Mouse (Mus musculus) adrenal gland, postnatal 25 days (tissue): ENCODE results near the gene Rabgap1l. TPM values are rescaled to one million over a fixed set of nuclear protein-coding genes. Genes with fewer than 3 reads are reported as not detected.
"Not testable (repeated sequence)": the region's sequence is repeated elsewhere in the genome, so short reads cannot be mapped to it uniquely, and the experiment has no call there.

Experiments
- DNase-seq: peaks from one replicate; pipeline ENCODE4 v3.0.0; 2021; ENCODE audit warnings: mixed read lengths
- total RNA-seq: library from RNA; stranded (reverse); gene quantifications from 2 replicates; pipeline ENCODE4 v1.2.3, GENCODE M21; 2021

Rabgap1l gene
- total RNA-seq, 1 experiment from 2014 or later: 30.0 TPM

- no peak for DNase-seq
Measured at GRCm38 (mm10) chr1:160485731-160486130, 307.3 kb downstream of the Rabgap1l start.

GRCm38 (mm10) chr1:160485028-160485427 lies 308.0 kb downstream of the Rabgap1l start:
- no peak for DNase-seq

DNA sequence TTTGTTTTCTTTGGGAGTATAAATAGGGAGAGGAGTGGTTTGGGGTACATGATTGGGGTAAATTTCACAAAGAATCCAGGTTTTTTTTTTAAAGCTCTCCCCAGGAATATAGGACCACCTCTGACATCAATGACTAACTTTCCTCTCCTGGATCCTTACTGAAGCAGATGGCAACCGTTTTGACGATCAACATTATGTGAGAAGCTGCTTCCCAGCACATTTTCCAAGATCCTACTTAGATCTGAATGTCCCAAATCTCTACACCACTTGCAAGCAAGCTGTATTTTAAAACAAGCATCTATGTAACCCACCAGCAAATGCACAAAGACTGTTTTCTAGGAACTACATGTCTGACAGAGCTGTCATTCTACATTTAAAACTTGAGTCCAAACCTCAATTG lies 311.4 kb downstream of the Rabgap1l start:
- no peak for DNase-seq

GRCm38 (mm10) chr1:160467443-160467842 lies 325.6 kb downstream of the Rabgap1l start:
- DNase-seq: no peak

DNA sequence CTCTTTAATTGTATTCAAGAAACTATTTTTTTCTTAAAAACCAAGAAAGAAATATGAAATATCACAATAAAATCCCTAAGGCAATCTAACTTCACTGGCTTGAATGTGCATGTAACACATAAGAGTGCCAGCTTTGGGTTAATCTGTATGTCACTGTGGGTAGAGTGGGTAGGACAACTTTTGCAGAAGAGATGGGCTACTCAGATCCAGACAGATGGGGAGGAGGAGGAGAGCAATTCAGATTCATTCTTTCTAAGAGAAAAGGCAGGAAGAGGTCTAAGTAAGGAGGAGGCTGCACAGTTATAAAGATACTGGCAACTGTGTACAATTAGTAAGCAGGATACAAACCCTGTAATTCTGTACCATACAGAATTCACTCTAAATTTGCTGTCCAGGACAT lies 327.8 kb downstream of the Rabgap1l start:
- no peak for DNase-seq

GRCm38 (mm10) chr1:160464148-160464547 lies 328.9 kb downstream of the Rabgap1l start:
- DNase-seq: no peak

DNA sequence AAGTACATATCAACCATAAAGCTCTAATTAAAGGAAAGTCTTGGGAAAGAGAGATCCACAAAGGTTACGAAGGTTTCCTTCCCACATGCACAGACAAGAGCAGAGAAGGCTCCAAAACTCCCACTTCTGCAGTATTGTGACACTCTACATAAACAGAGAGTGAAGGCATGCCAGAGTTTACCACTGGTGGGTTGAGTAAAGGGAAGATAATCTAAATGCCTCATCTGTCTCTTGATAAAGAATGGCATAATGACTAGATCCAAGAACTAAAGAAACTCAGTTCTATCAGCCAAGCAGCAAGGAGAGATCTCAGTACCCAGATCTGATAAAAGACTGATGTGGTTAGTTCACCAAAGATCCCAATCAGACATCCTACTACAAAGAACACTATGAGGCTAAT lies 332.7 kb downstream of the Rabgap1l start:
- no peak for DNase-seq

DNA sequence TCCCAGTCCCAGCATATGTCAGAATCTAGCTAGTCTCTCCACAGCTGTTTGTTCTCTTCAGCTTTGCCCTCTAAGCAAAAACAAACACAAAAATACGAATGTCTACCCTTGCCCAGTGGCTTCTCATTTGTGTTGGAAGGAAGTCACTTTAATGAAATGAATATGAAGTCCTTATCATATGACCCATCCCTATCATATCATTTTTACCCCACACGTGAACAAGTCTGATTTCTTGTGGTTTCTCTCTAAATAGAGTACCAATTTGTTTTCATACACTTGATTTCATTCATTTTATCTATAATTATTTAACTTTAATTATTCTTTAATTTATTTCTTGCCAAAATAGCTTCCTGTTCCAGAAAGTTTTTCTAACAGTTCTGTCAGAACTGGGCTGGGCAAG lies 341.3 kb downstream of the Rabgap1l start:
- DNase-seq: no peak

DNA sequence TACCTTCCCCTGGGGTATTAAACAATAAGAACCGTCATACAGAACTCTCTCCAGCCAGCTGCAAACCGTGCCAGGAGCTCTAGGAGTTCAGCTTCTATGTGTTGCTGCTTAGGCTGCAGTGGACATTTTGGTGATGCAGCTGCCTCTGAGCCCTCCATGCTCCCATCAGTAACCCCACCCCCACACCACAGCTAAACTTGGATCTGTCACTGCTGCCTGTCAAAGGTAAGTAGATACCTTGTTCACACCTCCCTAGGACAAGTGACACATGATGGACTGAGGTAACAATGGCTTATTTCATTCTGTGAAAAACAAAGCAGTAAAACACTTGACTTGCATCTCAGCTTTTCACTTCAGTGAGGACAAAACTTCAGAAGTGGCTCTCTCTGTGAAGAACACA lies 344.3 kb downstream of the Rabgap1l start:
- no peak for DNase-seq

DNA sequence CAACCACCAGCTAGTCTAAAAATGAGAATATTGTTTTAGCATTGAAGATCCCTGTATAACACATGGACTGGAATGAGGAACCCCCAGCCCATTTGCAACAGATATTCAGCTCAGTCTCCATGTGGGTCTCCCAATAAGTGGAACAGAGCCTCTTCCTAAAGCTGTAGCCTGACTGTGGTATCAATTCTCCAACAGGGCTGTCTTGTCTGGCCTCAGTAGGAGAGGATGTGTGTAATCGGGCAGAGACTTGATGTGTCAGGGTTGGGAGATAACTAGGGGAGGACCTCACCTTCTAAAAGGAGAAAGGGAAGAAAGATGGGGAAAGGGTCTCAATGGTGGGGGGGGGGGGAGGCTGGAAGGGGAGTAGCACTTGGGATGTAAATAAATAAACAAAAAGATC lies 346.2 kb downstream of the Rabgap1l start:
- no peak for DNase-seq

GRCm38 (mm10) chr1:160443506-160443905 lies 349.5 kb downstream of the Rabgap1l start:
- DNase-seq: no peak

- no peak for DNase-seq
Measured at GRCm38 (mm10) chr1:160441679-160442078, 351.3 kb downstream of the Rabgap1l start.

DNA sequence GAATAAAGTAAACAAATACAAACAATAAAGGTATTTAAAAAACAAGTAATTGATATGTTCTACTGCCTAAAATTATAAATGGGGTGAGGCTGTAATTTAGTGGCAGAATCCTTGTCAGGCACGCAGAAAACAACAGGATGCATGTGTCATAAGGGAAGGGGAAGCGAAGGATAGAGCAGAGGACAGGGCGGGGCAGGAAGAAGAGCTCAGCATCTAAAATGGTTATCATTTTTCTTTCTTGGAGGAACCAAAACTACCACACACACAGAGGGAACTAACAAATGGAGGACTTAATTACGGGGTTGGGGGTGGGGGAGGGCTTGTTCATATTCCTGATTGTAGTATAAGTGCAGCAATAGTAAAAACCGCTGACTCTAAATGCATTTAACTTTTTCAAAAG lies 351.9 kb downstream of the Rabgap1l start:
- no peak for DNase-seq

DNA sequence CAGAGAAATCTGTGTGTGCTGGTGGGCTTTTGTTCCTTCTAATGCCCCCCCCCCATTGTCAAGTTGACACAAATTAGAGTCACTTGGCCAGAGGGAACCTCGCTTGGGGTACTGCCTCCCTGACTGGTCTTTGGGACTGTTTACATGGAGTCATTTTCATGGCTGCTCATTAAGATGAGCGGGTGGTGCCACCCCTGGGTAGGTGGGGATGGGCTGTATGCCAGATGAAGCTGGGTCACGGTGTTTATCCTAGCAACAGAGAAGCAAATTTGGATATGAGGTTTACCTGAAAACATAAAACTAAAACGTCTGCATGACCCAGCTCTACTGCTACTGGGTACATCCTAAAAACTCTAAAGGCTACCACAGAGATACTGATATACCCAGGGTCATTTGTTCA lies 354.2 kb downstream of the Rabgap1l start:
- DNase-seq: no peak

GRCm38 (mm10) chr1:160417196-160417854 lies 375.7 kb downstream of the Rabgap1l start:
- DNase-seq: no peak

GRCm38 (mm10) chr1:160410822-160411221 lies 382.2 kb downstream of the Rabgap1l start:
- DNase-seq: no peak

GRCm38 (mm10) chr1:160409689-160410088 lies 383.3 kb downstream of the Rabgap1l start:
- not testable (repeated sequence) for DNase-seq

GRCm38 (mm10) chr1:160409123-160409522 lies 383.9 kb downstream of the Rabgap1l start:
- DNase-seq: no peak

GRCm38 (mm10) chr1:160408302-160408897 lies 384.6 kb downstream of the Rabgap1l start:
- DNase-seq: no peak

- DNase-seq: no peak
Measured at GRCm38 (mm10) chr1:160399428-160399827, 393.6 kb downstream of the Rabgap1l start.

DNA sequence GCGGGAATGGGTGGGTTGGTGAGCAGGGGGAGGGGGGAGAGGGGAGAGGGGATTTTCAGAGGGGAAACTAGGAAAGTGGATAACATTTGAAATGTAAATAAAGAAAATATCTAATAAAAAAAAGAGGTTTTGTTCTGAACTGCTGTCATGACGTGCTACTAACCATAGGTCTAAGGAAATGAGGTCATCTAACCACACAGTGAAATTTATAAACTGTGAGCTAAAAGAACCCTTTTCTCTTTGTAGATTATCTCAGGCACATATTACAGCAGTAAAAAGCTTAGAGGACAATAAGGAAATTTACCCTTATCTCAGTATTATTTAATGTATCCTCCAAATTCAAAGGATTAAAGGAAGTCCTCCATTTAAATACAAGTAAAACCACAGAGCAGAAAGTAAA lies 396.0 kb downstream of the Rabgap1l start:
- no peak for DNase-seq

DNA sequence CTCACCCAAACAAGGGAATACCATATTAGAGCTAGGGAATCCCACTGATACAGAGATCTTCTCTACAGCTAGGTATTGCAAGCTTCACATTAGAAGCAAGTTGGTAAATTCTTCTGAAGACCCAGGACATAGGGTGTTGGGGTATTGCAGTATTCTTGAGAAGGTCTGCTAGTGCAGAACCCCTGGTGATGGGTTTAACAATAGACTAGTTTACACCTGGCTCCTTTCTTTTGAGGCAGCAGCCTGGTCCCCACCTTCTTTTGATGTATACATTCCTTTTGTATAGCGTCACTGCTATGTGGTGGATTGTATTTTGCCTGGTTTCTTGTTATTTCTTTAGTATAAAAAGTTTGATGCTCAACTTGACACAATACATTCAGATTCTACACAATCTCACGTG lies 405.6 kb downstream of the Rabgap1l start:
- DNase-seq: no peak

DNA sequence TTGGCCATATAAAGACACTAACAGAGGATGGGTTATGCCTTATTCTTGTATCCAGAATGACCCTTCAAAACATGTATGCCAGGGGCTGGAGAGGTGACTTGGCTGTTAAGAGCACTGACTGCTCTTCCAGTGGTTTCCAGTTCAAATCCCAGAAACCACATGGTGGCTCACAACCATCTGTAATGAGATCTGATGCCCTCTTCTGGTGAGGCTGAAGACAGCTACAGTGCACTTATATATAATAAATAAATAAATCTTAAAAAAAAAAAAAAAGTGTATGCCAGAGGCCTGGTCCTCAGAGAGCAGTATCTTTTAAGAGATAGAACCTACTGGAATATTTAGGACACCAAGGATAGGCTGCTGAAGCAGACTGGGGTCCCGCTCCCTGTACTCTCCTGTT lies 414.6 kb downstream of the Rabgap1l start:
- DNase-seq: no peak
